20 mouse cellular contexts compared by ENCODE assay signal in the genomic region with DNA sequence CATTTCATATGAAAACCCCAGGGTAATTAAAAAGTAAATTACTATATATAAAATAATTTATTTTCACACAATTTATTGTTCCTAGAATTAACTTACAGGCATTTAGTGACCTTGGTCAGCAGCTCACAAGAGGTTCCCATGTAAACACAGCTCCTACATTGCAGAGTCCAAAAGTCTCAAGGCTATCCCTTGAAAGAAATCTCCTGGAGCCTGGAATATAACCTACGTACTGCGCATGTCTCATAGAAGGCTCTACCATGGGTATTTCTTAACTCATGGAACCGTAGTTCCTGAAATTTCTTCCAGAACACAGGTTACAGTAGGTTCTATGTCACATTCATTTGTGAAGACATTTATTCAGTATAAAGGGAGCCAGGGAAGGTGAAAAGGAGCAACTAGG.
A peak's percentile ranks its signal among the peaks of the same experiment; 100 is the strongest.
DNase-seq lines count a peak whose midpoint lies in the region; ATAC-seq and TF ChIP-seq lines count a peak whose summit lies in the region.
"Had no signal": no experiment of that assay in that cellular context is flagged by ENCODE, and none has a peak within 500 bp of the region (broad histone marks: within the 10 kb centered on the region; RNA-seq: fewer than 3 reads in every experiment).

No protein-coding gene starts in this region.

- H3K4me1 ChIP-seq in intestine, embryonic 15.5 days (replicated peaks): no peaks in the 10 kb centered on the region
- no peaks in the 10 kb centered on the region; the same call in 1 of the 2 replicates for H3K4me1 ChIP-seq in intestine, embryonic 16.5 days (ENCODE audit: control insufficient read depth, insufficient read depth, low read length)
- H3K4me1 ChIP-seq in intestine, postnatal 0 days (replicated peaks; ENCODE audit: control insufficient read depth, insufficient read depth, low read length): peaks cover 6% of the 10 kb centered on the region; the same call in 1 of the 2 replicates
- no peaks in the 10 kb centered on the region for H3K4me1 ChIP-seq in stomach, postnatal 0 days (replicated peaks; ENCODE audit: control insufficient read depth, insufficient read depth)

- no peaks in the 10 kb centered on the region for H3K27me3 ChIP-seq in intestine, embryonic 15.5 days (replicated peaks)
- no peaks in the 10 kb centered on the region for H3K27me3 ChIP-seq in intestine, embryonic 16.5 days (replicated peaks; ENCODE audit: control insufficient read depth, insufficient read depth, low read length)
- no peaks in the 10 kb centered on the region for H3K27me3 ChIP-seq in intestine, postnatal 0 days (replicated peaks; ENCODE audit: control insufficient read depth, insufficient read depth, low read length)
- H3K27me3 ChIP-seq in stomach, postnatal 0 days (ENCODE audit: control insufficient read depth, insufficient read depth, low read length): no peaks in the 10 kb centered on the region
- H3K27me3 ChIP-seq: CH12.LX, Patski had no signal

- 86% methylated on average over 3 of the region's 3 CpGs for WGBS in intestine, embryonic 15.5 days
- WGBS in intestine, embryonic 16.5 days: 86% methylated on average over 3 of the region's 3 CpGs
- WGBS in intestine, postnatal 0 days: 64% methylated on average over 3 of the region's 3 CpGs
- 97% methylated on average over 3 of the region's 3 CpGs for WGBS in stomach, postnatal 0 days

- no peak for DNase-seq in stomach, postnatal 0 days (ENCODE audit: low spot score)
- no peak for DNase-seq in adrenal gland, adult 2 months
- no peak for DNase-seq in left cerebral cortex, adult 11 months (ENCODE audit: low spot score)
- DNase-seq: adrenal gland, adult 8-10 months; adrenal gland, postnatal 10 days; adrenal gland, postnatal 25 days; adrenal gland, postnatal 36 days; B cell, adult 2 months; cerebellum, adult 11 months; cerebellum, adult 11-12 months; cerebellum, adult 18-20 months; cerebellum, adult 2 months had no signal

- H3K9ac ChIP-seq in intestine, embryonic 15.5 days: no peak overlapping the region
- H3K9ac ChIP-seq in intestine, embryonic 16.5 days (ENCODE audit: low read depth, low read length): no peak overlapping the region
- no peak overlapping the region for H3K9ac ChIP-seq in intestine, postnatal 0 days (ENCODE audit: low read depth, low read length)
- no peak overlapping the region for H3K9ac ChIP-seq in stomach, postnatal 0 days (ENCODE audit: low read length)

- no peak for TF ChIP-seq CTCF in intestine, postnatal 0 days (IDR thresholded peaks at IDR 0.05; ENCODE audit: low read depth)
- no peak for TF ChIP-seq CTCF in stomach, postnatal 0 days (IDR thresholded peaks at IDR 0.05; ENCODE audit: low read depth)

- 0 out of 2 replicates have a peak overlapping the region, but pooled peaks have one; percentile 27 for H3K27ac ChIP-seq in intestine, embryonic 15.5 days
- peak overlapping the region; percentile 55 for H3K27ac ChIP-seq in intestine, embryonic 16.5 days (ENCODE audit: low read length)
- H3K27ac ChIP-seq in intestine, postnatal 0 days (ENCODE audit: low read depth, low read length): peak overlapping the region; percentile 62
- H3K27ac ChIP-seq in stomach, postnatal 0 days (replicated peaks): no peak overlapping the region

- ATAC-seq in intestine, embryonic 15.5 days: 0 out of 2 replicates have a peak, but pooled peaks have one; percentile 32
- ATAC-seq in intestine, embryonic 16.5 days: peak; percentile 68
- peak; percentile 63 for ATAC-seq in intestine, postnatal 0 days
- ATAC-seq in stomach, postnatal 0 days (ENCODE audit: low FRiP score, low TSS enrichment): no peak
- ATAC-seq: activated CD4-positive, CD25-positive, alpha-beta regulatory T cell, adult 4 months; CD4-positive, CD25-positive, alpha-beta regulatory T cell, adult 4 months; Patski had no signal

- no peaks in the 10 kb centered on the region for H3K9me3 ChIP-seq in intestine, embryonic 15.5 days
- no peaks in the 10 kb centered on the region for H3K9me3 ChIP-seq in intestine, embryonic 16.5 days (ENCODE audit: control insufficient read depth, low read length)
- H3K9me3 ChIP-seq in intestine, postnatal 0 days (ENCODE audit: control insufficient read depth): no peaks in the 10 kb centered on the region
- H3K9me3 ChIP-seq in stomach, postnatal 0 days (ENCODE audit: control insufficient read depth, low read length): no peaks in the 10 kb centered on the region
- H3K9me3 ChIP-seq: G1E had no signal

- H3K4me3 ChIP-seq in intestine, embryonic 15.5 days (replicated peaks): no peak overlapping the region
- H3K4me3 ChIP-seq in intestine, embryonic 16.5 days (ENCODE audit: low read length): no peak overlapping the region
- H3K4me3 ChIP-seq in intestine, postnatal 0 days (ENCODE audit: low read depth, low read length): no peak overlapping the region
- H3K4me3 ChIP-seq in stomach, postnatal 0 days (ENCODE audit: low read depth, low read length): no peak overlapping the region

- no peak for TF ChIP-seq EP300 in stomach, postnatal 0 days (optimal IDR thresholded peaks at IDR 0.05)

- no peak overlapping the region for H3K4me2 ChIP-seq in intestine, embryonic 15.5 days (replicated peaks)
- H3K4me2 ChIP-seq in intestine, embryonic 16.5 days (ENCODE audit: low read depth, low read length): no peak overlapping the region
- no peak overlapping the region for H3K4me2 ChIP-seq in intestine, postnatal 0 days (replicated peaks; ENCODE audit: low read depth)
- H3K4me2 ChIP-seq in stomach, postnatal 0 days (replicated peaks; ENCODE audit: low read depth): no peak overlapping the region

- no peaks in the 10 kb centered on the region; the same call in 1 of the 2 replicates for H3K36me3 ChIP-seq in intestine, embryonic 15.5 days
- H3K36me3 ChIP-seq in intestine, embryonic 16.5 days (ENCODE audit: control insufficient read depth, insufficient read depth, low read length): no peaks in the 10 kb centered on the region; the same call in 1 of the 2 replicates
- H3K36me3 ChIP-seq in intestine, postnatal 0 days (ENCODE audit: control insufficient read depth, insufficient read depth): 0 out of 2 replicates have a peak, but pooled peaks cover 4% of the 10 kb centered on the region
- no peaks in the 10 kb centered on the region for H3K36me3 ChIP-seq in stomach, postnatal 0 days (ENCODE audit: control insufficient read depth, insufficient read depth, low read length)
